Mouse (Mus musculus) skeletal muscle tissue, adult 2 months (tissue): ENCODE measurements around the gene Tulp1.

ENCODE experiments used
- DNase-seq: peaks from one replicate; pipeline ENCODE4 v3.0.0-alpha.2; 2012; ENCODE audit warnings: low read depth, low spot score

Gene Tulp1

DNA sequence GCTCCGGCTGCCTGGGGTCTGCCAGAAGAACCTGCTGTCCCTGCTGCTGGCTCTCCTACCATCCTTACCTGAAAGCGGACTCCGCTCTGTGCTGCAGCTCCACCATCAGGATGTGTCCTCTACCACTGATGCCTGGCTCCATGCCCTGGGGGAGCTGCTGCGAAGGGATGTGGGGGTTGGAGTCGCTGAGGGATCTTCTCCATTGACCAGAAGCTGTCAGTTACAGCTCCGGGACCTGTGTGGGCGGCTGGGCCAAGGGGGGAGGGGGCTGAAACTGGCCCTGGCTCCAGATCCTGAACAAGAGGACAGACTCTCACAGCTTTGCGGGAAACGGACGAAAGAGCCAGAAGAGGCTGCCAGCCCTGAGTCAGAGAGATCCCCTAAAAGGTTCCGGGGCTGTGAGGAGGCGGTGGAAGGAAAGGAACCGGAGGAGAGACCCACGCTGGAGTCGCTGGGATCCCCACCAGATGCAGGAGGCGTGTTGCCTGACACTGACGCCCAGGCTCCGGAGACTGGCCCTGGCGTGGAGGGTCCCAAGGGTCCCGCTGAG, 49.3 kb downstream of the Tulp1 start:
- no peak for DNase-seq

DNA sequence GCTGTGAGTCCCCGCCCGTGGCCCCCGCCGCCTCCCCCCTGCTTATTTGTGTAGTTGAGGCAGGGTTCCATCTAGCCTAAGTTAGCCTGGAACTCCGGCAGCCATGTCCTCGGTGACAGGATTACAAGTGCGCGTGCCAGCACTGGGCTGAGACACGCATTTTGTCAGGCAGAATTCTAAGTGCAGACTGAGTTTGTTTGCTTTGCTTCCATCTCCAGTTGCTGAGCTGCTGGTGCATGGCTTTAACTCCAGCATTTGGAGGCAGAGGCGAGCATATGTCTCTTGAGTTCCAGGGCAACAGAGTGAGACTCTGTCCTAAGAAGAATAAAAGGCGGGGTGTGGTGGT, 51.2 kb downstream of the Tulp1 start:
- DNase-seq, result no peak

DNA sequence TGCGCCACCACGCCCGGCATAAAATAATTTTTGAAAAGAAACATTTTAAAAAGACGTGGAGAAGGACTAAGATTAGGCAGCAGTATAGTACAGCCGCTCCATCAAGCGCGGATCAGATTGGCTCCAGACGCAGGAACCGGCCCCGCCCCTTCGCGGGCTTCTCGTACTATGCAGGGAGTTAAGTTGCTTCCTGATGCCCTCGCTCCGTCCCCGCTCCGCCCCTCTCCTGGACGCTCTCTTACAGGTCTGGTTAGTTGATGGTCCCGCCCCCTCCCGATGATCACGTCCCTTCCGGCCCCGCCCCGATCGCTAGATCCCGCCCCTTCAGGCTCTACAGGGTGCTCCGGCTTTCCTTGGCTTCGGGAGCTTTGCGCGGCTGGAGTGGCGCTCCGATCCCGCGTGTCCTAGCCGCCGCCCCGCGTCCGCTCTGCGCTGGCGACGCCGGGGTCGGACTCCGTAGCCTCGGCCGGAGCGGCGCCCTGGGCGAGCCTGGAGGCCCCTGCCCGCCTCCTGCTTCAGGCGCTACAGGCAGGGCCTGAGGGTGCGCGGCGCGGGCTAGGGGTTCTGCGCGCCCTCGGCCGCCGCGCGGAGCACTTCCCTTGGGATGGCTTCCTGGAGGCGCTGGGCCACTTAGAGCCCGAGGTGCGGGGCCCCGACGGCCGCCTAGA, 51.7 kb downstream of the Tulp1 start, which contains the start of gene Fance:
Fance (plus strand) TSS at position 308 of the 668 bp plus-strand sequence.
- peak; percentile 98 for DNase-seq

DNA sequence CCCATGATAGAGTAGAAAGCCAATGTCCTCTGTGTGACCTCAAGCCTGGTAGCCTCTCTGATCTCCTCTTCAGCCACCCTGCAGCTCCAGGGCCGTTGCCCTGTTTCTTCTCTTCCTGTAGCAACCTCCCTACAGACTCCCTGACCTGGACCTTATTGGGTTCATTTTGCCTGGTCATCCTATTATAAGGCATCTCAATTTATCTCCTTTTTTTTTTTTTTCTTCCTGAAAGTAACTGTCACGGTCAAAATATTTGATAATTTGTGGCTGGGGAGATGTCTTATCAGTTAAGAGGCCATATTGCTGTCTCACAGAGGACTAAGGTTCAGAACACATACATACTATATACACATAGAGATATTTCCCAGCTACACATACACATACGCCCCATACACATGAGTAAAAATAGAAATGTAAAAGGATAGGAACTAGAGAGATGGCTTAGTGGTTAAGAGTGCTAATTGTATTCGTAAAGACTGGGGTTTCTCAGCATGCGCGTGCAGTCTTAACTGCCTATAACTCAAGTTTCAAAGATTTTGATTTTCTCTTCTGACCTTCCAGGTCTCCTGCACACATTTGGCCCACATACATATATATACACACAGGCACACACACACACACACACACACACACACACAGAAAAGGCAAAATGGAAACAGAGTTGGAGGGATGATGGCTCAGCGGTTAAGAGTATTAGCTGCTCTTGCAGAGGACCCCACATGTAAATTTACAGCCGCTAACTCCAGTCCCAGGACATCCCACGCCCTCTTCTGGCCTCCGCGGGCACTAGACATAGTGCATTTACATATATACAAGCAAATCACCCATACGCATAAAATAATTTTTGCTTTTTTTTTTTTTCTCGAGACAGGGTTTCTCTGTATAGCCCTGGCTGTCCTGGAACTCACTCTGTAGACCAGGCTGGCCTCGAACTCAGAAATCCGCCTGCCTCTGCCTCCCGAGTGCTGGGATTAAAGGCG, 52.5 kb downstream of the Tulp1 start:
- DNase-seq, result no peak

DNA sequence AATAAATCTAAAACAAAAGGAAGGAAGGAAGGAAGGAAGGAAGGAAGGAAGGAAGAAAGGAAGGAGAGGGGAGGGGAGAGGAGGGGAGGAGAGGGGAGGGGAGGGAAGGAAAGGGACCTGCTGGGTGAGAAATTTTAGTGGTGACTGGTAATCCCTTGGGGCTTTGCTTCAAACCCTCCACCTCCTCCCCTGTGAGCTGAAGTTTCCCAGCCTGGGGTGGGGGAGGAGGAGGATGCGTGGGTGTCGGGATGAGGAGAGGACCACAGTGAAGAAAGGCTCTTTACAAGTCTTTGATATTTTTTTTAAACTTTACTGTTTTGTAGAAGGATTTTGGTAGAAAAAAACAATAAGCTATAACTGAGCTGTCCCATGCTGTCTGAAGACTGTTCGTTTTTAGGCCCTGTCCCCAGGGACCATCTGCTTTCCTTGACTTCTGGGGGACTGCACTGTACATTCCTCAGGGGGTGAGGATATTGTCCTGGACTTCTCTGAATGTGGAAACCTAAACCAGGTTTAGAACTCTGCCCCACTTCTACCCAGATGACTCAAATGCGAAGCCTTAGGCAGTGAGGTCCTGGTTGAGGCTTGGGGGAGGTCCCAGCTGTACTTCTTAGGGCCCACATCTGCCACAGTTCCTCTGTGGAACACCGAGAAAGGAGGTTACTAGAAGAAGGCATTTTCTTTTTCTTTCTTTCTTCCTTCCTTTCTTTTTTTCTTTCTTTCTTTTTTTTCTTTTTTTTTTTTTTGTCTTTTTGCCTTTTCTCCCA, 53.5 kb downstream of the Tulp1 start:
- no peak for DNase-seq

DNA sequence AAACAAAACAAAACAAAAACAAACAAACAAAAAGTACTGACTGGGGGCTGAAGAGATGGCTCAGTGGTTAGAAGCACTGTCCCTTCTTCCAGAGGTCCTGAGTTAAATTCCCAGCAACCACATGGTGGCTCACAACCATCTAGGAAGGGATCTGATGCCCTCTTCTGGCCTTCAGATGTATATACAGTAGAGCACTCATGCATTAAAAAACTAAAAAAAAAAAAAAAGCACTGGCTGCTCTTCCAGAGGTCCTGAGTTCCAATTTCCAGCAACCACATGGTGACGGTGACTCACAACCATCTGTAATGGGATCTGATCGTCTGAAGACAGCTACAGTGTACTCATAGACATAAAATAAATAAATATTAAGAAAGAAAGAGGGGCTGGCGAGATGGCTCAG, 54.2 kb downstream of the Tulp1 start:
- no peak for DNase-seq

DNA sequence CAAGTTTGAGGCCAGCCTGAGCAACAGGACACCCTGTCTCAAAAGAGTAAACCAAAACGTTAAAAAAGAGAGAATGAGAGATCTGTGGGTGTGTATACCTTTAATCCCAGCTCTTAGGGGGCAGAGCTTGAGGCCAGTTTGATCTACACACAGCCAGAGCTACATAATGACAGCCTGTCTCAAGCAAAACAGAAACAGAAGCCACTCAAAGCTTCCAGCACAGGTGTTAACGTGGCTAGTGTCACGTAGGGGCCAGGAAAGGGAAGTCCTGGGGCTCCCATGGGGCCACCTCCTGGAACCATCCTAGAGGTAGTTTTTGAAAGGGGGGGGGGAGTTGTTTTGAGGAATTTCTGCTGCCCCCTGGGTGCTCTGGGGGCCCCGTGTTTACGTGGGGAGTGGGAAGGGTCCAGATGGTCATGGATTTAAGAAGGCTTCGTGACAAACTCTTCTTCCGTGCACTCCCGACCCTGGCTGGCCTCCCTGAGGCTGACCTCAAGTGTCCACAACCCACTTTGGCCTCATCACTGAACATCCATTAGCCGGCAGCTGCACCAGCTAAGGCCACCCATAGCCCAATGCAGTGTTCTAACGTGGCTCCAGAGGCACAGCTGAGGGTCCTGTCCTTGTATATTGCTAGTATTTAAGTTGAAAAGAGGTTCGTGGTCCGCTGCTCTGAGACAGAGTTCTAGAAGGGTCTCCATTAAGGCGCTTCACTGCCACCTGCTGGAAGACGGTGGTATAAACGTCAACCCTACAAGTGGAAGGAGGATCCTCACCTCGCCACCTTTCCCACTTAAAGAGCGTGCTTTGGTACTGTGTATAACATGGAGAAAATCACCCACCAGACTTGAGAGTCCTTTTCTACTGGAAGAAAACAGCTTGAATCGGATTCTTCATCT, 56.5 kb downstream of the Tulp1 start:
- peak; percentile 85 for DNase-seq

DNA sequence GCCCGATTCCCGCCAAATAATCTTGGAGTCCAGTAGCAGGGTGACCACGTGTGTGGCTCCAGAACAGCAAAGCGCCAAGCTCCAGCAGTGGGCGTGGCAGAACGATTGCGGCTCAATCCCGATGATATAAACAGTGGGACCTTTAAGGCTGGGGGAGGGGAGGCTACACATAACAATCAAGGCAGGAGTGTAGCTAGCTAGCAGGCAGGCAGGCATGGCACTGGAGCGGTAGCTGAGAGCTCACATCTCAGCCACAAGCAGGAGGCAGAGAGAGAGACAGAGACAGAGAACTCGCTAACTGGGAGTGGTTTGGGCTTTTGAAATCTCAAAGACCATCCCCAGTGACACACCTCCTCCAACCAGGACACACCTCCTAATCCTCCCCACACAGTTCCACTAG, 59.9 kb downstream of the Tulp1 start:
- no peak for DNase-seq
